Mouse (Mus musculus) MEL (cell line): ENCODE measurements around the gene Lhfpl2. TPM values are rescaled to one million over a fixed set of nuclear protein-coding genes. Genes with fewer than 3 reads are reported as not detected.

Experiments used
- DNase-seq: peaks from one replicate; pipeline ENCODE4 v3.0.0; 2011; ENCODE audit warnings: low read depth, low spot score
- H3K27ac ChIP-seq: 2 replicates; pipeline ENCODE4 v1.5.1; 2012; ENCODE audit warnings: low read depth, mild to moderate bottlenecking, control low read depth, low read length, moderate library complexity; ENCODE audit not compliant: control insufficient read depth
- H3K27me3 ChIP-seq, 2 experiments: fragments of 150-350 bp in 1 of 2; sonication (generic) in 1 of 2; 2 replicates each; pipeline ENCODE4 v1.6.1; 2012; ENCODE audit warnings: low read length in 2 of 2, mild to moderate bottlenecking in 2 of 2, improper control_type of control experiment in 1 of 2, moderate library complexity in 1 of 2; ENCODE audit not compliant: insufficient read depth in 2 of 2, control insufficient read depth in 1 of 2
- H3K36me3 ChIP-seq, 2 experiments: 2 replicates each; pipeline ENCODE4 v1.6.1; 2012 to 2014; ENCODE audit warnings: low read length in 2 of 2, improper control_type of control experiment in 1 of 2, inconsistent platforms in 1 of 2, mild to moderate bottlenecking in 1 of 2; ENCODE audit not compliant: insufficient read depth in 2 of 2, control insufficient read depth in 1 of 2
- H3K4me1 ChIP-seq, 2 experiments: fragments of 150-350 bp in 1 of 2; sonication (generic) in 1 of 2; 2 replicates each; pipeline ENCODE4 v1.6.1; 2012; ENCODE audit warnings: low read length in 2 of 2, improper control_type of control experiment in 1 of 2, mild to moderate bottlenecking in 1 of 2; ENCODE audit not compliant: insufficient read depth in 2 of 2, control insufficient read depth in 1 of 2
- H3K4me3 ChIP-seq, 2 experiments: fragments of 150-350 bp in 1 of 2; sonication (generic) in 1 of 2; 2 replicates each; pipeline ENCODE4 v1.5.1; 2012; ENCODE audit warnings: low read depth in 2 of 2, low read length in 2 of 2, mild to moderate bottlenecking in 2 of 2, moderate library complexity in 2 of 2, control low read depth in 1 of 2, improper control_type of control experiment in 1 of 2; ENCODE audit not compliant: control insufficient read depth in 1 of 2, insufficient read depth in 1 of 2
- H3K79me2 ChIP-seq: 2 replicates; pipeline ENCODE4 v1.6.1; 2012; ENCODE audit warnings: mild to moderate bottlenecking, low read length, moderate library complexity; ENCODE audit not compliant: control insufficient read depth, poor library complexity, insufficient read depth
- H3K9ac ChIP-seq: 2 replicates; pipeline ENCODE4 v1.6.1; 2012; ENCODE audit warnings: low read depth, mild to moderate bottlenecking, control low read depth, low read length, moderate library complexity; ENCODE audit not compliant: control insufficient read depth, poor library complexity, severe bottlenecking
- H3K9me3 ChIP-seq: fragments of 150-350 bp; sonication (generic); replicated peaks from 2 replicates; pipeline ENCODE4 v1.6.1; 2012; ENCODE audit warnings: mild to moderate bottlenecking, low read length, improper control_type of control experiment, moderate library complexity; ENCODE audit not compliant: insufficient read depth
- CHD1 ChIP-seq: IDR thresholded peaks from 2 replicates; pipeline ENCODE4 v1.6.1; 2012; ENCODE audit warnings: low read depth, mild to moderate bottlenecking, inconsistent platforms, low read length, improper control_type of control experiment
- CTCF ChIP-seq, 3 experiments: IDR thresholded peaks in 2 of 3; conservative IDR thresholded peaks in 1 of 3; 2 replicates each; pipeline ENCODE4 v1.5.1; 2011 to 2012; ENCODE audit warnings: low read length in 3 of 3, low read depth in 2 of 3, mild to moderate bottlenecking in 2 of 3, improper control_type of control experiment in 1 of 3, inconsistent platforms in 1 of 3, mixed read lengths in 1 of 3, moderate library complexity in 1 of 3; ENCODE audit not compliant: control insufficient read depth in 1 of 3, insufficient read depth in 1 of 3, poor library complexity in 1 of 3, severe bottlenecking in 1 of 3
- EP300 ChIP-seq, 2 experiments: IDR thresholded peaks; 2 replicates each; pipeline ENCODE4 v1.6.1; 2011; ENCODE audit warnings: improper control_type of control experiment in 2 of 2, low read length in 2 of 2, low read depth in 1 of 2, mild to moderate bottlenecking in 1 of 2
- ETS1 ChIP-seq: IDR thresholded peaks from 2 replicates; pipeline ENCODE4 v1.6.1; 2012; ENCODE audit warnings: low read depth, mild to moderate bottlenecking, inconsistent platforms, low read length, improper control_type of control experiment, moderate library complexity
- GATA1 ChIP-seq: IDR thresholded peaks from 2 replicates; pipeline ENCODE4 v1.6.1; 2011; ENCODE audit warnings: low read depth, low read length, improper control_type of control experiment
- HCFC1 ChIP-seq: IDR thresholded peaks from 2 replicates; pipeline ENCODE4 v1.6.1; 2012; ENCODE audit warnings: low read depth, mild to moderate bottlenecking, inconsistent platforms, low read length, improper control_type of control experiment, moderate library complexity
- KAT2A ChIP-seq: conservative IDR thresholded peaks from 2 replicates; pipeline ENCODE4 v1.6.1; 2012; ENCODE audit warnings: low read depth, low read length, improper control_type of control experiment, inconsistent platforms
- MAX ChIP-seq: IDR thresholded peaks from 2 replicates; pipeline ENCODE4 v1.6.1; 2011; ENCODE audit warnings: low read length, improper control_type of control experiment
- MEF2A ChIP-seq: IDR thresholded peaks from 2 replicates; pipeline ENCODE4 v1.6.1; 2014; ENCODE audit warnings: low read depth, mild to moderate bottlenecking, inconsistent platforms, low read length, improper control_type of control experiment; ENCODE audit not compliant: poor library complexity, insufficient replicate concordance, severe bottlenecking; ENCODE audit errors: extremely low read depth
- MXI1 ChIP-seq: IDR thresholded peaks from 2 replicates; pipeline ENCODE4 v1.6.1; 2011; ENCODE audit warnings: mild to moderate bottlenecking, low read depth, low read length, improper control_type of control experiment
- NRF1 ChIP-seq: IDR thresholded peaks from 2 replicates; pipeline ENCODE4 v1.6.1; 2014; ENCODE audit warnings: low read depth, mild to moderate bottlenecking, inconsistent platforms, low read length, improper control_type of control experiment, moderate library complexity; ENCODE audit not compliant: poor library complexity, insufficient read depth, severe bottlenecking
- POLR2A ChIP-seq, 2 experiments: IDR thresholded peaks; 2 replicates each; pipeline ENCODE4 v1.6.1; 2011 to 2012; ENCODE audit warnings: low read length in 2 of 2, mild to moderate bottlenecking in 2 of 2, control low read depth in 1 of 2, improper control_type of control experiment in 1 of 2, low read depth in 1 of 2, moderate library complexity in 1 of 2; ENCODE audit not compliant: control insufficient read depth in 1 of 2, insufficient read depth in 1 of 2, poor library complexity in 1 of 2
- POLR2AphosphoS5 ChIP-seq: IDR thresholded peaks from 2 replicates; pipeline ENCODE4 v1.6.1; 2012; ENCODE audit warnings: low read depth, borderline replicate concordance, mild to moderate bottlenecking, inconsistent platforms, low read length, moderate library complexity, mixed read lengths
- RAD21 ChIP-seq: IDR thresholded peaks from 2 replicates; pipeline ENCODE4 v1.6.1; 2011; ENCODE audit warnings: mild to moderate bottlenecking, low read depth, low read length, improper control_type of control experiment
- RCOR1 ChIP-seq: IDR thresholded peaks from 2 replicates; pipeline ENCODE4 v1.6.1; 2012; ENCODE audit warnings: low read depth, mild to moderate bottlenecking, inconsistent platforms, low read length, improper control_type of control experiment
- SIN3A ChIP-seq: IDR thresholded peaks from 2 replicates; pipeline ENCODE4 v1.6.1; 2012; ENCODE audit warnings: low read length, improper control_type of control experiment, inconsistent platforms
- UBTF ChIP-seq: IDR thresholded peaks from 2 replicates; pipeline ENCODE4 v1.6.1; 2012; ENCODE audit warnings: low read depth, mild to moderate bottlenecking, inconsistent platforms, low read length, improper control_type of control experiment, moderate library complexity, borderline replicate concordance; ENCODE audit not compliant: insufficient read depth
- USF1 ChIP-seq: IDR thresholded peaks from 2 replicates; pipeline ENCODE4 v1.6.1; 2014; ENCODE audit warnings: low read depth, mild to moderate bottlenecking, inconsistent platforms, low read length, improper control_type of control experiment, moderate library complexity
- USF2 ChIP-seq, 2 experiments: IDR thresholded peaks; 2 replicates each; pipeline ENCODE4 v1.6.1; 2011 to 2012; ENCODE audit warnings: improper control_type of control experiment in 2 of 2, low read length in 2 of 2, borderline replicate concordance in 1 of 2, inconsistent platforms in 1 of 2, low read depth in 1 of 2, mild to moderate bottlenecking in 1 of 2; ENCODE audit not compliant: insufficient read depth in 1 of 2
- ZC3H11A ChIP-seq: IDR thresholded peaks from 2 replicates; pipeline ENCODE4 v1.6.1; 2012; ENCODE audit warnings: low read depth, mild to moderate bottlenecking, inconsistent platforms, low read length, improper control_type of control experiment
- ZMIZ1 ChIP-seq: IDR thresholded peaks from 2 replicates; pipeline ENCODE4 v1.6.1; 2012; ENCODE audit warnings: low read depth, mild to moderate bottlenecking, inconsistent platforms, low read length, improper control_type of control experiment, moderate library complexity
- ZNF384 ChIP-seq: IDR thresholded peaks from 2 replicates; pipeline ENCODE4 v1.6.1; 2012; ENCODE audit warnings: low read depth, mild to moderate bottlenecking, inconsistent platforms, low read length, improper control_type of control experiment
- polyA plus RNA-seq, 2 experiments: library from polyadenylated mRNA; stranded (reverse) in 1 of 2; unstranded in 1 of 2; fragments of >175 nt in 1 of 2; fragments of >200 nt in 1 of 2; gene quantifications; 2 replicates each; pipeline versions ENCODE4 v1.2.1 to v1.2.4; 2012; ENCODE audit warnings: low replicate concordance in 2 of 2, low read depth in 1 of 2; ENCODE audit not compliant: insufficient read length in 2 of 2, insufficient read depth in 1 of 2, missing spikeins in 1 of 2
- total RNA-seq: library from RNA; depleted of rRNA; stranded (reverse); fragments of 300-350 nt; gene quantifications from 2 replicates; pipeline ENCODE4 v1.2.3, GENCODE M21; 2012

The Lhfpl2 gene
- total and polyA plus RNA-seq, 3 experiments: 24.5 to 30.2 TPM; not detected in 1

GRCm38 (mm10) chr13:94070927-94071326 is 13.3 kb downstream of the Lhfpl2 start:
- H3K27me3 ChIP-seq: no peaks in the 10 kb centered on the region
- H3K9me3 ChIP-seq: no peaks in the 10 kb centered on the region
- no peak overlapping the region for H3K9ac ChIP-seq
- no peaks in the 10 kb centered on the region for H3K36me3 ChIP-seq
- TF ChIP-seq KAT2A: no peak
- no peak for TF ChIP-seq MEF2A
- no peak for TF ChIP-seq NRF1
- no peak for TF ChIP-seq GATA1
- TF ChIP-seq MXI1: no peak
- TF ChIP-seq ZC3H11A: no peak
- H3K79me2 ChIP-seq: no peaks in the 10 kb centered on the region
- no peak overlapping the region for H3K27ac ChIP-seq
- H3K4me1 ChIP-seq: no peaks in the 10 kb centered on the region
- H3K4me3 ChIP-seq: no peak overlapping the region
- DNase-seq: no peak

DNA sequence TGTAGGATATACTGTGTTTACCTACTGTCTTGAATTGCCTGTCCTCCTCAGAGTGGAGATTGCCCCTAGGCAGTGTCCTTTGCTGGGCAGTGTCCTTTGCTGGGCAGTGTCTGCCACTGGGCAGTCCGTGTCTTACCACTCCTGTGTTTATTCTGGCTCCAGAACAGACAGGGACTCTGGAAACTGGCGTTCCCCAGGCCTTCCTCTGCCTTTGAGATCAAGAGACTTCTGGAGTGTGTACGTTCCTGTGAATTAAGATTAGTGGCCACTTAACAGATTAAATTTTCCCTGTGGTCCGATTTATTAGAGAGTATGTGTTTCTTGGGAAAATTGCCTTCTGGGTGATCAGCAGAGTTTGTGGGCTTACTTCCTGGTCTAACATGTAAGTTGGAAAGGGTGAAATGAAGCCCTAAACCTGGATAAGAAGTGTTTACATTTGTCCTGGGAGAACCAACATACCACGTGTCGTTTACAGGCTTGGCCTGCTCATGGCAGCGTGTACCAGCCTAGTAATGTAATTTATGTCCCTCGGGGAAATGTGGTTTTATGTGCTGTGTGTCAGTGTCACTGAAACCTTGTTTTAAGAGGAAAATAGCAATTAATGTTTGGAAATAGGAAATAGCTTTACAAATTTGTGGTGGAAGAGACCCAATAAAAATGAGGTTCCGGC is 15.6 kb downstream of the Lhfpl2 start:
- Histone ChIP-seq H3K9ac (no peak overlapping the region), H3K27me3 (no peaks in the 10 kb centered on the region), H3K4me1 (no peaks in the 10 kb centered on the region; a peak in 1 of 4 replicates), H3K27ac (no peak overlapping the region), H3K9me3 (no peaks in the 10 kb centered on the region), H3K79me2 (no peaks in the 10 kb centered on the region), H3K36me3 (no peaks in the 10 kb centered on the region)
- no peak for DNase-seq
- TF ChIP-seq USF1: no peak
- TF ChIP-seq USF2 (IDR thresholded peaks at IDR 0.05; ENCODE audit: borderline replicate concordance in 1 of 2, insufficient read depth in 1 of 2, low read depth in 1 of 2, low read length in 2 of 2): no peak
- TF ChIP-seq RAD21: no peak
- TF ChIP-seq ETS1: no peak
- TF ChIP-seq ZNF384: no peak
- TF ChIP-seq ZMIZ1: no peak
- no peak for TF ChIP-seq CTCF (IDR thresholded peaks at IDR 0.05 in 2 of 3, conservative IDR thresholded peaks at IDR 0.05 in 1 of 3; ENCODE audit: control insufficient read depth in 1 of 3, insufficient read depth in 1 of 3, low read depth in 2 of 3, low read length in 3 of 3, poor library complexity in 1 of 3, severe bottlenecking in 1 of 3)
- TF ChIP-seq RCOR1: no peak
- TF ChIP-seq HCFC1: no peak
- no peak for TF ChIP-seq POLR2A (IDR thresholded peaks at IDR 0.05; ENCODE audit: control insufficient read depth in 1 of 2, insufficient read depth in 1 of 2, low read depth in 1 of 2, low read length in 2 of 2, poor library complexity in 1 of 2)
- no peak for TF ChIP-seq NRF1
- TF ChIP-seq EP300 (IDR thresholded peaks at IDR 0.05; ENCODE audit: low read depth in 1 of 2, low read length in 2 of 2): no peak
- no peak for TF ChIP-seq UBTF
- TF ChIP-seq POLR2AphosphoS5: no peak
- no peak for TF ChIP-seq CHD1
- TF ChIP-seq KAT2A: no peak
- no peak for TF ChIP-seq SIN3A
- no peak for TF ChIP-seq MAX
- TF ChIP-seq, all 39 proteins: peak for 0
- H3K4me3 ChIP-seq: no peak overlapping the region
